Mouse (Mus musculus) limb, embryonic 12.5 days (tissue): ENCODE data around the gene Gm5460. TPM values are rescaled to one million over a fixed set of nuclear protein-coding genes. Genes with fewer than 3 reads are reported as not detected.

Source experiments
- ATAC-seq: fragments of 200-750 bp; cut with Nextera tagmentation; 2 replicates; pipeline ENCODE4 v1.8.0; 2017; ENCODE audit warnings: low read depth, moderate TSS enrichment; ENCODE audit not compliant: insufficient number of reproducible peaks, insufficient read depth, low FRiP score, low TSS enrichment
- H3K27ac ChIP-seq: fragments of 300-500 bp; sonication (generic); 2 replicates; pipeline ENCODE4 v1.5.1; 2016; ENCODE audit warnings: mild to moderate bottlenecking, moderate library complexity
- H3K27me3 ChIP-seq: fragments of 300-500 bp; sonication (generic); 2 replicates; pipeline ENCODE4 v1.6.1; 2016; ENCODE audit warnings: mild to moderate bottlenecking, moderate library complexity
- H3K36me3 ChIP-seq: fragments of 300-500 bp; sonication (generic); 2 replicates; pipeline ENCODE4 v1.6.1; 2016; ENCODE audit warnings: mild to moderate bottlenecking, moderate library complexity
- H3K4me1 ChIP-seq: fragments of 300-500 bp; sonication (generic); replicated peaks from 2 replicates; pipeline ENCODE4 v1.6.1; 2016
- H3K4me2 ChIP-seq: fragments of 300-500 bp; sonication (generic); 2 replicates; pipeline ENCODE4 v1.6.1; 2016; ENCODE audit warnings: mild to moderate bottlenecking, moderate library complexity
- H3K4me3 ChIP-seq: fragments of 300-500 bp; sonication (generic); replicated peaks from 2 replicates; pipeline ENCODE4 v1.5.1; 2016; ENCODE audit warnings: mild to moderate bottlenecking
- H3K9ac ChIP-seq: fragments of 300-500 bp; sonication (generic); replicated peaks from 2 replicates; pipeline ENCODE4 v1.6.1; 2016; ENCODE audit warnings: mild to moderate bottlenecking, moderate library complexity
- H3K9me3 ChIP-seq: fragments of 300-500 bp; sonication (generic); 2 replicates; pipeline ENCODE4 v1.6.1; 2016; ENCODE audit warnings: mild to moderate bottlenecking, moderate library complexity
- WGBS: fragments of 180-500 bp; shearing (Covaris S2); methylation state at CpG from one replicate; pipeline ENCODE4 v1.1.7; 2016; 5-methylcytosine and 5-hydroxymethylcytosine counted together
- polyA plus RNA-seq: library from polyadenylated mRNA; unstranded; fragments of >200 nt; fragmentation: Nextera tagmentation; extraction: Ambion mirVana; gene quantifications from 2 replicates; pipeline ENCODE4 v1.2.1, GENCODE M21; 2016

Gm5460 gene
- polyA plus RNA-seq, 1 experiment from 2014 or later: not detected

DNA sequence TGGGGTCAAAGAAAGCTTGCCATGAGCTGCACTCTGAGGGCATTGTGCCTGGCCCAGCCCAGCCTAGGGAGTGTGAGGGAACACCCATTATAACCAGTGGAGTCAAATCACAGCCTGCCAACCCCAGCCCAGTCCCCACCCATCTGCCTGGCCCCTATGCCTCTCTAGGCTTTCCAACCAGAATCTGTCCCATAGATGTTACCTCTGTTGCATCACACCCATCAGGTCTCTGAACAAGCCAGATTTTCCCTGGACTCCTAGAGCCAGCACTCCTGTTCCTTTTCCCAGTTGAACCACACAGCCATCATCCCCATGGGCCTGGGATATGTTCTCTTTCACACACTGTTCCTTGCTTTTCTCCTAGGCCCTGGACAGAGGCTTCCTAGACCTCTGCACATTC is 15.1 kb upstream of the Gm5460 start:
- Histone ChIP-seq H3K4me2 (no peak overlapping the region), H3K4me3 (no peak overlapping the region), H3K4me1 (0 out of 2 replicates have a peak, but pooled peaks cover 4% of the 10 kb centered on the region), H3K9me3 (no peaks in the 10 kb centered on the region), H3K27me3 (no peaks in the 10 kb centered on the region), H3K27ac (no peak overlapping the region), H3K9ac (no peak overlapping the region), H3K36me3 (no peaks in the 10 kb centered on the region)
- ATAC-seq: no peak

- H3K27ac ChIP-seq: no peak overlapping the region
- no peaks in the 10 kb centered on the region for H3K36me3 ChIP-seq
- 89% methylated on average over 5 of the region's 5 CpGs for WGBS
- H3K4me1 ChIP-seq: no peaks in the 10 kb centered on the region
- no peaks in the 10 kb centered on the region for H3K27me3 ChIP-seq
- no peak for ATAC-seq
- no peak overlapping the region for H3K4me3 ChIP-seq
- no peak overlapping the region for H3K4me2 ChIP-seq
- no peak overlapping the region for H3K9ac ChIP-seq
- H3K9me3 ChIP-seq: no peaks in the 10 kb centered on the region
Measured at GRCm38 (mm10) chr14:34002358-34002757, 14.2 kb upstream of the Gm5460 start.

GRCm38 (mm10) chr14:34015063-34015462 is 1.5 kb upstream of the Gm5460 start, which contains the start of gene Gm30083:
Gene Gm30083 (minus strand): TSS chr14:34015182.
- H3K4me1 ChIP-seq: no peaks in the 10 kb centered on the region
- 87% methylated on average over 3 of the region's 3 CpGs for WGBS

DNA sequence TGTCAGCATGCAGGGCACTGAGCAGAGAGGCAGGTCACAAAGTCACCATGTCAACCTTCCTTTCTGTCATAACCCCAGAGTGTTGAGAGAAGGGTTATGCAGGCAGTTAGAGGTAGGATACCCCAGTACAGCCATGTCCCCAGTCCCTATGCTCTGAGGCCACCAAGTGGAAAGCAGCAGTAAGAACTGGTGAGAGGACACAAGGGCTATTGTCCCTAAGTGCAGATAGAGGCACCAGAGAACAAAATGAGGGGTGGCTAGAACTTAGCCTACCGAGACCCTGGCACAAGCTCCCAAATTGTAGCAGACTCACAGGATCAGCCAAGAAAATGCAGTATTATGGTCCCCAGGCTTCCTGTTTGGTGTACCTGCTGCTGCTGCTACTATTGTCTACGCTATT is 380 bp downstream of the Gm5460 start:
- H3K4me2 ChIP-seq: no peak overlapping the region
- no peak overlapping the region for H3K4me3 ChIP-seq
- no peak overlapping the region for H3K9ac ChIP-seq
- no peaks in the 10 kb centered on the region for H3K27me3 ChIP-seq
- H3K9me3 ChIP-seq: no peaks in the 10 kb centered on the region
- ATAC-seq: no peak
- no peak overlapping the region for H3K27ac ChIP-seq
- H3K36me3 ChIP-seq: no peaks in the 10 kb centered on the region
- no peaks in the 10 kb centered on the region for H3K4me1 ChIP-seq
- WGBS: 86% methylated on average over 2 of the region's 2 CpGs

More at GRCm38 (mm10) chr14:34015063-34015462, 1.5 kb upstream of the Gm5460 start, which contains the start of gene Gm30083:
- H3K4me2 ChIP-seq: no peak within 1 kb of the TSS
- no peaks in the 10 kb centered on the region for H3K36me3 ChIP-seq
- H3K9ac ChIP-seq: no peak within 1 kb of the TSS
- no peak for ATAC-seq
- no peaks in the 10 kb centered on the region for H3K27me3 ChIP-seq
- no peak within 1 kb of the TSS for H3K27ac ChIP-seq
- H3K9me3 ChIP-seq: no peaks in the 10 kb centered on the region
- H3K4me3 ChIP-seq: no peak within 1 kb of the TSS

DNA sequence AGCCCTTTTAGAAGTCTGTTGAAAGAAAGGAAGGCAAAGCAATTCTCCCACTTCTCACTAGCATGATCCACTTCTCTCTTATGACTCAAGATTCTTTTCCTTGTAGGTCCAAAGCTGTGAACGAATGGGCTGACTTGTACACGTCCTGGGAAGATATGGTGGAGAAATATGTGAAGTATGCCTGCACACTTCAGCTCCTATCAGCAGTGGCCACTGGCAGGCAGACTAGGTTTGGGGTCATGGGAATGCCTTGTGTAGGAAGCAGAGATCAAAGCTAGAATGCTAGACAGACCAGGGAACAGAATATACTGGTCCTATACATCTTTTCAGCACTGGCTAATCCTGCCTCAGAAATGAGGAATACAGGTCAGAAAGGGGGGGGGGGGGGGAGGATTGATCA is 10.2 kb downstream of the Gm5460 start:
- Histone ChIP-seq H3K4me3 (no peak overlapping the region), H3K4me2 (no peak overlapping the region), H3K9me3 (0 out of 2 replicates have a peak, but pooled peaks cover 3% of the 10 kb centered on the region), H3K4me1 (no peaks in the 10 kb centered on the region), H3K36me3 (no peaks in the 10 kb centered on the region), H3K9ac (no peak overlapping the region), H3K27ac (no peak overlapping the region), H3K27me3 (no peaks in the 10 kb centered on the region)
- no peak for ATAC-seq
- whole genome bisulfite sequencing: 70% methylated on average over 2 of the region's 2 CpGs

GRCm38 (mm10) chr14:34033841-34034610 is 17.5 kb downstream of the Gm5460 start:
- Histone ChIP-seq H3K27me3 (no peaks in the 10 kb centered on the region), H3K9me3 (no peaks in the 10 kb centered on the region), H3K4me1 (no peaks in the 10 kb centered on the region), H3K27ac (no peak overlapping the region), H3K4me2 (no peak overlapping the region), H3K36me3 (no peaks in the 10 kb centered on the region), H3K4me3 (no peak overlapping the region), H3K9ac (no peak overlapping the region)
- no peak for ATAC-seq
- 88% methylated on average over 8 of the region's 8 CpGs for WGBS

DNA sequence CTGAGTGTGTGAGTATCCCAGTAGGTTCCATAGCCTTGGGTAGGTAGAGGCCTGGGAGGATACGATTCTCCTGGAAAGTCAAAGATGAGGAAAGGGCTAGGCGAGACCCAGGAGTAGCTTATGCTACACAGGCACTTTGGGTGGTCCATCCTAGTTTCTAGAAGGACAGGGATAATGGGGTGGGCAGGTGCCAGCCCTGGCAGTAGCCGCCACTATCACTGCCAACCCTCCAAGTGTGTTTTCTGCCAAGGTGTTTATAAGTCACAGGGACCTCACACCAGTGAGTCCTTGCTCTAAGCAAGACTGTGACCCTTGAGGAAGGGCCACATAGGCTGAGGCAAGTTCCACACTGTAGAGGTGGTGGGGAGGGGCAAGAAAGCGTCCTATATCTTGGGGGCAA is 24.7 kb downstream of the Gm5460 start:
- Histone ChIP-seq H3K4me3 (no peak overlapping the region), H3K27ac (no peak overlapping the region), H3K9ac (no peak overlapping the region), H3K36me3 (no peaks in the 10 kb centered on the region), H3K4me1 (no peaks in the 10 kb centered on the region), H3K27me3 (peaks cover 5% of the 10 kb centered on the region; the same call in 1 of the 2 replicates), H3K9me3 (no peaks in the 10 kb centered on the region), H3K4me2 (no peak overlapping the region)
- WGBS: 85% methylated on average over 4 of the region's 4 CpGs
- ATAC-seq: no peak

- H3K4me3 ChIP-seq: no peak overlapping the region
- H3K9ac ChIP-seq: no peak overlapping the region
- no peak overlapping the region for H3K4me2 ChIP-seq
- no peaks in the 10 kb centered on the region for H3K4me1 ChIP-seq
- peaks cover 5% of the 10 kb centered on the region; the same call in 1 of the 2 replicates for H3K27me3 ChIP-seq
- 61% methylated on average over 3 of the region's 3 CpGs for WGBS
- H3K36me3 ChIP-seq: no peaks in the 10 kb centered on the region
- ATAC-seq: no peak
- no peaks in the 10 kb centered on the region for H3K9me3 ChIP-seq
- no peak overlapping the region for H3K27ac ChIP-seq
Measured at GRCm38 (mm10) chr14:34043341-34043740, 26.8 kb downstream of the Gm5460 start.

GRCm38 (mm10) chr14:34050101-34050779 is 33.7 kb downstream of the Gm5460 start:
- H3K9me3 ChIP-seq: no peaks in the 10 kb centered on the region
- no peaks in the 10 kb centered on the region for H3K36me3 ChIP-seq
- peaks cover 4% of the 10 kb centered on the region; the same call in 1 of the 2 replicates for H3K4me1 ChIP-seq
- ATAC-seq: no peak
- H3K4me2 ChIP-seq: no peak overlapping the region
- H3K27ac ChIP-seq: no peak overlapping the region
- WGBS: 51% methylated on average over 5 of the region's 5 CpGs
- H3K9ac ChIP-seq: no peak overlapping the region
- H3K27me3 ChIP-seq: no peaks in the 10 kb centered on the region
- no peak overlapping the region for H3K4me3 ChIP-seq

GRCm38 (mm10) chr14:34052516-34052915 is 36.0 kb downstream of the Gm5460 start, which contains the start of gene Antxrl:
Gene Antxrl (plus strand): TSS chr14:34052707.
- no peak within 1 kb of the TSS for H3K4me2 ChIP-seq
- no peaks in the 10 kb centered on the region for H3K27me3 ChIP-seq
- no peak within 1 kb of the TSS for H3K9ac ChIP-seq
- no peak for ATAC-seq
- no peak within 1 kb of the TSS for H3K27ac ChIP-seq
- H3K9me3 ChIP-seq: no peaks in the 10 kb centered on the region
- H3K4me1 ChIP-seq: peaks cover 4% of the 10 kb centered on the region; the same call in 1 of the 2 replicates
- WGBS: 90% methylated on average over 6 of the region's 6 CpGs
- H3K4me3 ChIP-seq: no peak within 1 kb of the TSS
- H3K36me3 ChIP-seq: no peaks in the 10 kb centered on the region

DNA sequence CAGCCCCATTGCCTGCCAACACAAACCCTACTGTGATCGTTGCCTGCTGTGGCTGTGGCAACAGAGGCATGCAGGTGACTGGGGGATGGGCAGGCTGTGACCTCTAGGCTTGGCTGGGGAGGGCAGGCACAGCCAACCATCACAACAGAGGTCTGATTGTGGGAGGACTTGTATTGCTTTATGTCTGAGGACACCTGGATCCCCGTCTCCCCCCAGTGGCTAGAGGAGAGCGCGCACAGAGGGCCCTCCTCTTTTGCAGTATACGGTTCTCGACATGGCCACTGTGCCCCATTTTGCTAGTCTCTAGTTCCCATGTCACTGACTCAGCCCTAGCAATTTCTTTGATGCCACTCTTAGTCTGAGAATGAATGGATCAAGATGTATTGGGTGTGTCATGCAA is 55.1 kb downstream of the Gm5460 start:
- H3K4me2 ChIP-seq: no peak overlapping the region
- H3K9ac ChIP-seq: no peak overlapping the region
- no peaks in the 10 kb centered on the region for H3K9me3 ChIP-seq
- ATAC-seq: no peak
- WGBS: 60% methylated on average over 6 of the region's 6 CpGs
- H3K27me3 ChIP-seq: no peaks in the 10 kb centered on the region
- H3K4me1 ChIP-seq: no peaks in the 10 kb centered on the region
- no peak overlapping the region for H3K4me3 ChIP-seq
- no peak overlapping the region for H3K27ac ChIP-seq
- no peaks in the 10 kb centered on the region for H3K36me3 ChIP-seq
